ENCODE assay signal across 9 mouse cellular contexts in the genomic region with DNA sequence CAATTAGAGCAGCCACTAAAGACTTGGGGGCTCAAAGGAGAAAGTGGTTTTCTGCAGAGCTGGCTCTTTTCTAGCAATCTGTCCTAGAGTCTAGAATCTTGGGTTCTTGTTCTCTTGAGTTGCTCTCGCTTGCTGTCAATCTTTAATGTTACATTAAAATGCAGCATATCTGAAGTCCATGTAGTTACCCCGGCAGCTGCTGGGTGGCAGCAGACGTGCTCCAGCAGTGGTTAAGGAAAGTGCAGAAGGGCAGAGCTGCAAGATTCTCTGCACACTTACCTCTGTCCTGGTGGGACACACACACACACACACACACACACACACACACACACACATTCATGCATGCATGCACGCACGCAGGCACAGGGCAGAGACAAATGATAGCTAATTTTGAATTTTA.
DNase-seq lines count a peak whose midpoint lies in the region; ATAC-seq and TF ChIP-seq lines count a peak whose summit lies in the region.
"Had no signal": no experiment of that assay in that cellular context is flagged by ENCODE, and none has a peak within 500 bp of the region (broad histone marks: within the 10 kb centered on the region; RNA-seq: fewer than 3 reads in every experiment).

No protein-coding gene starts in this region.

- no peaks in the 10 kb centered on the region for H3K36me3 ChIP-seq in heart, postnatal 0 days (replicated peaks; ENCODE audit: control insufficient read depth, insufficient read depth, low read length)
- no peaks in the 10 kb centered on the region for H3K36me3 ChIP-seq in heart, embryonic 11.5 days (ENCODE audit: control insufficient read depth, insufficient read depth, low read length)
- H3K36me3 ChIP-seq: hindbrain, embryonic 15.5 days had no signal

- H3K4me1 ChIP-seq in heart, postnatal 0 days (ENCODE audit: control insufficient read depth, insufficient read depth) = peaks cover 2% of the 10 kb centered on the region; the same call in 1 of the 2 replicates
- H3K4me1 ChIP-seq in heart, embryonic 11.5 days (ENCODE audit: control insufficient read depth, insufficient read depth, low read length) = no peaks in the 10 kb centered on the region
- H3K4me1 ChIP-seq: hindbrain, embryonic 15.5 days had no signal

- H3K4me3 ChIP-seq in heart, postnatal 0 days (ENCODE audit: low read depth, low read length) = no peak overlapping the region
- H3K4me3 ChIP-seq in heart, embryonic 11.5 days (ENCODE audit: low read depth, low read length) = no peak overlapping the region
- H3K4me3 ChIP-seq: hindbrain, embryonic 15.5 days had no signal

- peak; percentile 34 for DNase-seq in heart, postnatal 0 days (ENCODE audit: low spot score)
- no peak for DNase-seq in heart, adult 18-20 months
- peak; percentile 24 for DNase-seq in thymus, postnatal 4 days
- DNase-seq in thymus, postnatal 36 days = no peak
- peak; percentile 48 for DNase-seq in kidney, postnatal 14 days
- DNase-seq in right cerebral cortex, postnatal 4 days = peak; percentile 16
- no peak for DNase-seq in ovary, postnatal 14 days (ENCODE audit: low spot score)

- TF ChIP-seq EP300 in heart, postnatal 0 days (IDR thresholded peaks at IDR 0.05; ENCODE audit: low read depth) = no peak

- no peak overlapping the region for H3K9ac ChIP-seq in heart, postnatal 0 days (replicated peaks; ENCODE audit: low read depth, low read length)
- no peak overlapping the region for H3K9ac ChIP-seq in heart, embryonic 11.5 days (ENCODE audit: low read depth, low read length)
- H3K9ac ChIP-seq: hindbrain, embryonic 15.5 days had no signal

- no peaks in the 10 kb centered on the region for H3K9me3 ChIP-seq in heart, postnatal 0 days (replicated peaks; ENCODE audit: control insufficient read depth, low read length)
- H3K9me3 ChIP-seq in heart, embryonic 11.5 days (replicated peaks; ENCODE audit: control insufficient read depth, low read length) = no peaks in the 10 kb centered on the region
- H3K9me3 ChIP-seq: hindbrain, embryonic 15.5 days had no signal

- H3K4me2 ChIP-seq in heart, postnatal 0 days (ENCODE audit: low read depth, low read length) = no peak overlapping the region
- no peak overlapping the region for H3K4me2 ChIP-seq in heart, embryonic 11.5 days
- H3K4me2 ChIP-seq: hindbrain, embryonic 15.5 days had no signal

- peak; percentile 58 for TF ChIP-seq CTCF in heart, postnatal 0 days (IDR thresholded peaks at IDR 0.05; ENCODE audit: low read depth)

- no peak for ATAC-seq in heart, postnatal 0 days (ENCODE audit: insufficient read depth, low read depth)
- ATAC-seq in heart, embryonic 11.5 days (replicated peaks; ENCODE audit: insufficient number of reproducible peaks, low FRiP score, low TSS enrichment) = no peak

- no peaks in the 10 kb centered on the region for H3K27me3 ChIP-seq in heart, postnatal 0 days (ENCODE audit: control insufficient read depth, insufficient read depth, low read length)
- H3K27me3 ChIP-seq in heart, embryonic 11.5 days (ENCODE audit: control insufficient read depth, insufficient read depth, low read length) = no peaks in the 10 kb centered on the region
- H3K27me3 ChIP-seq: hindbrain, embryonic 15.5 days had no signal

- 52% methylated on average over 5 of the region's 5 CpGs for WGBS in heart, postnatal 0 days
- WGBS in heart, embryonic 11.5 days (ENCODE audit: insufficient replicate concordance) = 50% methylated on average over 5 of the region's 5 CpGs

- no peak overlapping the region for H3K27ac ChIP-seq in heart, postnatal 0 days (ENCODE audit: low read depth)
- no peak overlapping the region for H3K27ac ChIP-seq in heart, embryonic 11.5 days (ENCODE audit: low read depth, low read length)
- H3K27ac ChIP-seq: hindbrain, embryonic 15.5 days had no signal

Comparison
In these comparisons a context has a peak if more than half of its experiments do, and no peak if none do; other contexts are left out.
1. DNase-seq: peak in heart, postnatal 0 days (single experiment), thymus, postnatal 4 days (single experiment), kidney, postnatal 14 days (single experiment) and right cerebral cortex, postnatal 4 days (single experiment); none in heart, adult 18-20 months (0 of 2), thymus, postnatal 36 days (0 of 2) and ovary, postnatal 14 days (single experiment).